Mouse (Mus musculus) thymus, postnatal 14 days (tissue): ENCODE measurements around the gene Zfp709.
A peak's percentile ranks its signal among the peaks of the same experiment; 100 is the strongest.
"Not testable (repeated sequence)": the region's sequence is repeated elsewhere in the genome, so short reads cannot be mapped to it uniquely, and the experiment has no call there.

Experiments used
- DNase-seq: peaks from one replicate; pipeline ENCODE4 v3.0.0; 2021

Gene Zfp709

DNA sequence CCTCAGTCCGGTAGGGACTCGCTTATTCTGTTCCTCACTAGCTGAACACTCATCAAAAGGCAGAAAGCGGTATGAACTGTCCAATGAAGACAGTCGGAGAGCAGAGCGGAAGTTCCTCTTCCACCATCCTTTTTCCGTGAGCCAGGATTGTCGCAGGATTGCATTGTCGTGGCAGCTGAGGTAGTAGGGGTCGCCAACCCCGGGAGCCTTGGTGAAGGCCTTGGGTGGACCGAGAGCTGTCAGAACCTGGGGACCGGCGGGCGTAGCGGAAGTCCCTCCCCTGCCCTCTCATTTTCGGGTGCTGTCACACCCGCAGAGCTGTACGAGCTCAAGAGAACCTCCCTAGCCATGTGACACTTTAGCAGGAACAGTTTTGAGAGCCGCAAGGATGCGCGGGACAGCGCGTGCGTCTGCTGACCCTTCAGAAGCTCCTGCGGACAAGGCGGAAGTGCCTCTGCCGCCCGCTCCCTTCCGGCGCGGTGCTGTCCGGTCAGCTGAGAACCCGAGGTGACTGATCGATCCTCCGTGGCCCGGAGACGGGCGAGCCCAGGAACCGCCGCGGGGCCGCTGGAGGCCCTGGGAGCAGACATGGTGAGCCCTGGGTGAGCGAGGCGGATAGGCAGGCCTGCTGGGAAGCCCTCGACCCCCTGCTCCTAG, at the start of gene Zfp709:
Gene Zfp709, plus strand, starts transcription at position 402 of the 657 bp plus-strand sequence.
- peak; percentile 61 for DNase-seq

DNA sequence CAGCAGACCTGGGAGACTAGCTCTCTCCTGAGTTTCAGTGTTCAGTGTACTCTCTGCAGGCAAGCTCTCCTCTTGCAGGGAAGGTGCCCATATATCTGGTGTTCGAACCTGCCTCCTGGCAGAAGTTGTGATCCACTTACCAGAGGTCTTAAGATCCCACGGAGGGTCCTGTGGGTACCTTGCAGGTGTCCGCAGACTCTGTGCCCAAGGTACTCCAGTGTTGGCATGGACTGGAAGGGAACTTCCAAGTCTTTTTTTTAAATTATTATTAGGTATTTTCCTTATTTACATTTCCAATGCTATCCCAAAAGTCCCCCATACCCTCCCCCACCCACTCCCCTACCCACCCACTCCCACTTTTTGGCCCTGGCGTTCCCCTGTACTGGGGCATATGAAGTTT, 43.6 kb upstream of the Zfp709 start:
- not testable (repeated sequence) for DNase-seq

DNA sequence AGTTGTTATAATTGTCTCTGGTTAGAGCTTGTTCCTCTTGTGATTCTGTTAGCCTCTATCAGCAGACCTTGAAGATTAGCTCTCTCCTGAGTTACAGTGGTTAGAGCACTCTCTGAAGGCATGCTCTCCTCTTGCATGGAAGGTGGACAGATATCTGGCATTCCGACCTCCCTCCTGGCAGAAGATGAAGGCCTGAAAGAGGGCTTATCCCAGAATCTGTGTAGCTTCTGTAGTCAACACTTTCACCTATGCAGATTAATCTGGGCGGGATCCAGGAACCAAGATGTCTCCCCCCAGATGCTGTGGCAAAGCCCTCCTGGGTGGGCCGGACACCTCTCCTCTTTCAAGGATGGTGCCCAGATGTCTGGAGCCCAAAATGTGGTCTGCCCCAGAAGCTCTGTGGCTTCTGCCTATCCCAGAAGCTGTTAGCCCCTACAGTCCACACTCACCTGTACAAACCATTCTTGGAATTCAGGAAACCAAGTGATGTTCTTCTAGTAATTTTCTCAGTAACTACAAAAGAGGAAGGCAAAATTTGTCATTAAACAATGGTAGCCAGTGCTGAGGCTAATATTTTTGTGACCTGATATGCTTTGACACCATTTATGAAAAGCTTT, 40.5 kb upstream of the Zfp709 start:
- not testable (repeated sequence) for DNase-seq

DNA sequence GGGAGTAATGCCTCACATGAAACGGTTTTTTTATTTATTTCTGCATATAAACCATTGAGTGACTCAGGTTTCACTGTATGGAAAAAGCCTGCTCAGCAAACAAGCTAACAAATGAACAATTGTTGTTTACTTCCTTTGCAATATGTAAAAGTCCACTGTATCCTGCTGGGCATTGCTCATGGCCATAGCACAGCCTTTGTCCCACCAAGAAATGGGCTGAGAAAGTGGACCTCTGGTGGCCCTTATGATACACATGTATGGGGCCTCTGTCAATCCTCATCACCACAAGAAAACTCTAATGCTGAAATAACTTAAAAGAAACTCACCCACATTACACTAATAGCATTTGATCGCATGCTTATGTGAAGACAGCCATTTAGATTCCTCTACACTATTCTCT, 39.3 kb upstream of the Zfp709 start:
- not testable (repeated sequence) for DNase-seq

DNA sequence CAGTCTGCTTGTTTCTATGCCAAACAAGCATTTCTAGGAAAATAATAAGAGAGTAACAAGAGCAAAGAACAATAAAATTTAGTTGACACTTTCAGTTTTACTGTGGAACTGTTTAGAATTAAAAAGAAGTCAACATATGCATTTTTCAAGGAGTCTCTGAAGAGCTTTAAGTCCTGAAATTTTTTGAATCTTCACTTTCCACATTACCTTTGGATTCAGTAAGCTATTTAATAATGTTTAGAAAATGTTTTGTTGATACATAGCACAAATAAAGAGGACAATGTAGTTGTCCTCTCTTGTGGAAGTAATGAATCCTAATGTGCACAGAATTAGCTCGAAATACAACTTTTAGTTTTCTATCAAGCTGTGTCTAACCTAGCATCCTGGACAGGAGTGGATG, 37.4 kb upstream of the Zfp709 start:
- not testable (repeated sequence) for DNase-seq

DNA sequence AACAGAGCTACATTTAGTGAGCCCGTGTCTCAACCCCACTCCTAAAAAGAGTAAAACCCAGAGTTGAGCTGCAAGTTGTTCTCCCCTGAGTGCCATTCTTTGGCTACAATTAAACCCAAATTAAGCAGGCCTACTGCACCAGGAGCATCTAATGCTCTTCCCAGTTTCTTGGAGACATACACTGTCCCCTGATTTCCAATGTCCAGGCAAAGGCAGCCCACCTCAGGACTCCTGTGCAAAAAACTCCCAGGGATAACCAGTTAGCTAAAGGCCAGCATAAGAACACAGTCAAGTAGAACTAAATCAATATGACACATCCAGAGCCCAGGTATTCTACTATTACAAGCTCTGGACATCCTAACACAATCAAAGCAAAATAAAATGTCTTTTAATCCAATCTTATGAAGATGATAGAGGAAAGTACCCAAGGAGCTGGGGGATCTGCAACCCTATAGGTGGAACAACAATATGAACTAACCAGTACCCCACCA, 35.8 kb upstream of the Zfp709 start:
- DNase-seq: not testable (repeated sequence)

DNA sequence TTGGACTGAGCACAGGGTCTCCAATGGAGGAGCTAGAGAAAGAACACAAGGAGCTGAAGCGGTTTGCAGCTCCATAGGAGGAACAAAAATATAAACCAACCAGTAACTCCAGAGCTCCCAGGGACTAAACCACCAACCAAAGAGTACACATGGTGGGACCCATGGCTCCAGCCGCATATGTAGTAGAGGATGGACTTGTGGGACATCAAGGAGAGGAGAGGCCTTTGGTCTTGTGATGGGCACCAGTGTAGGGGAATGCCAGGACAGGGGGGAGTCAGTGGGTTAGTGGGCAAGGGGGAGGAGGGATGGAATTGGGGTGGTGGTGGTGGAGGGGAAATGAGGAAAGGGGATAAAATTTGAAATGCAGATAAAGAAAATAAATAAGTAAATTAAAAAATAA, 35.1 kb upstream of the Zfp709 start:
- DNase-seq: not testable (repeated sequence)

DNA sequence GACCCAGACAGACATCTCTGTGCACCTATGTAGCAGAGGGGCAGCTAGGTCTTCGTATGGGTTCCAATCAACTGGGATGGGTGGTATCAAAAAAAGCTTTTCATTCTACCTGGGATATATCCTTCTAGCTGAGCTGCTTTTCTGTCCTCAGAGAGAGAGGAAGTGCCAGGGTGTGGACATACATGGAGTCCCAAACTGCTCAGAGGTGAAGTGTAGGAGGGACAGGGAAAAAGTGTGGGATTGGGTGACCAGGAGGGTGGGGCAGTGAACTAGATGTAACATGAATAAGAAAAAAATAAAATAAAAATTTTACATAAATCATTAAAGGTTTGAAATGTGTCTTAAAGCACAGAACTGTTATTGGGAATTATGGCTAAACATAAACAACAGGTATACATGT, 30.8 kb upstream of the Zfp709 start:
- DNase-seq: not testable (repeated sequence)

DNA sequence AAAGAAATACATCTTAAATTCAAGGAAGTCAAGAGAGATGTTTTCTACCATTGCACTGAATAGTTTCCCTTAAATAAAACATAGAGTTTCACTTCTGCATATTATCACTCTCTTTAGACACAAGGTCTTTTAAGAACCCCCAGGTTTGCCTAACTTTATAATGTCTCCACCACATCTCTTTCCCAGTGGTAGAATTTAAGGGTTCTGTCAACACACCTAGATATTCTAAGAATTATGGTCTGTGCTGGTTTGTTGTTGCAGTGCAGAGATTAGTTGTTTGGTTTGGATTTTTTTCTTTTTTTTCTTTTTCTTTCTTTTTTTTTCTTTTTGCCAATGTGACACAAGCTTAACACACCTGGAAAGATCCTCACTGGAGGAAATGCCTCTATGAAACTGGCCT, 28.5 kb upstream of the Zfp709 start:
- DNase-seq: not testable (repeated sequence)

DNA sequence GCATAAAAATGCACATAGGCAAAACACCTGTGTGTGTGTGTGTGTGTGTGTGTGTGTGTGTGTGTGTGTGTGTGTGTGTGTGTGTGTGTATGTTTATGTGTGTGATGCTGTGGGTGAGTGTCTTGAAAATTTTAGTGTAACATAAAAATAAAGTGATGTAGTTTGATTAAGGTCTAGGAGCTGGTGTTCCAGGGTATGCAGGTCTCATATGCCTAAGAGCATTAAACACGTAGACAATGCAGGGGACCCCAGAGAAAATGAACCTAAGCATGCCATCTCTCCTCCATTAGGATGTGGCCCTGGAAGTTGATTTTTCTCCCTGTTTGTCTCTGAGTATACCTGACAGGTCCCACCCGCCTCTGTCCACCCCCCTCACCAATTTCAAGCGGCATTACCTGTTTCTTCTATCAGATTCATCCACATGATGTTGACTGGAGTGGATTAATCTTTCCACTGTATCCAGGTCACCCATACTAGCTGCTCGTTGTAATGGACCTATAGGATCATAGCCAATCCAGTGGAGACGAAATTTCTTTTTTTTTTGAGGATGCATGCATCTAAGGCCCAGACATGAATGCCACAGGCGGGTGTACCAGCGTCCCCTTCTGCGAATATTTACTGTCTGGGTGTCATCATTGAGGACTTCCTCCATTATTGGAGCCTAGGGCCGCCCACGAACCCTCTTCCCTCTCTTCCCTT, 25.0 kb upstream of the Zfp709 start:
- not testable (repeated sequence) for DNase-seq

DNA sequence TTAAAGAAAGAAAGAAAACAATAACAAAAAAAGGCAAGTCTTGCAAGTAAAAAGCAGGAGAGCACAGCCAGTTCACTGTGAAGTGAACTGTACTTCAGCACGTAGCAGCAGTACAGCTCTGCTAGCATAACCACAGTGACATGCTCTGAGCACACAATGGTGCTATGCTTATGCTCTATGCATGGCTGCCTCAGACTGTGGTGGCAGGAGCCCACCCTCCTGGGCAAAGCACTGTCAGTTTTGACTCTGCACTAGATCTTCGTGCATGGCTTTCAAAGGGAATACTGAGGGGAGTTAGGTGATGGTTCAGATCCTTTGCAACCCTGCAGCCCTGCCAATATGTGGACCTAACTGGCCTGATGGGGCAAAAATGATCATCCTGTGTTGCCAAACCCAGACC, 24.5 kb upstream of the Zfp709 start:
- not testable (repeated sequence) for DNase-seq

DNA sequence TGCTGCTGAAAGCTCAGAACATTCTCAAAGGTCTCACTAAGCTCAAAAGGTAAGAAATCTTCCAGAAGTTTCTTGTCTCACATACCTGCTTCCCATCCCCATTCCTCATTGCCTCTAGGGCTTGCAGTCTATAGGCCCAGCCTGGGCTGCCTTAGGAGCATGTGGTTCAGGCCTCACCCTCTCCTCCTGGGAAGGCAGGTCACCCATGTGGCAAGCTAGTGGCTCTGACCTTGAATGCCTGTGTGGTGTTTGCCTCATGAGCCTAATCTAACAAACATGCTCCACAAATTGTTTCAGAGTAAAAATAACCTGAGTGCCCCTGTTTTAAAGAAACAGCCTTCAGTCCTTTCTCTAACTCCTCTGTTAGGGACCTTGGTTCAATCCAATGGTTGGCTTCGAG, 20.3 kb upstream of the Zfp709 start:
- DNase-seq: not testable (repeated sequence)

DNA sequence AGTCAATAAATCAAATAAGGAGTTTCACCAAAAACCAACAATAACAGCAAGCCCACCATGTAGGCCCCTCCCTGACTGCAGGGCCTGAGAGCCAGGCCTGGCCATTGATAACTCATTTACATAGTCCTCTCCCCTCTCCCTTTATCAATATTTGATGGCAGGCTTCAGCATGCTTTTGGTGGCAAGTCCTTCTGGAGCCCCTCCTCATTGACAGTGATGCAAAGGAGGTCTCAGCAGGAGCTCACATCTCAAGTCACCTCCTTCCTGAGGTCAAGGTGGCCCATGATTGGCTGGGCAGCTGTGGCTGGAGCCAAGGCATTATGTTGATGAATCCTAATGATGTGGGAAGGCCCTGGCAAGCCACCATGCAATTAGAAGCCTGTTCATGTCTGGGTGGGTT, 19.8 kb upstream of the Zfp709 start:
- not testable (repeated sequence) for DNase-seq

DNA sequence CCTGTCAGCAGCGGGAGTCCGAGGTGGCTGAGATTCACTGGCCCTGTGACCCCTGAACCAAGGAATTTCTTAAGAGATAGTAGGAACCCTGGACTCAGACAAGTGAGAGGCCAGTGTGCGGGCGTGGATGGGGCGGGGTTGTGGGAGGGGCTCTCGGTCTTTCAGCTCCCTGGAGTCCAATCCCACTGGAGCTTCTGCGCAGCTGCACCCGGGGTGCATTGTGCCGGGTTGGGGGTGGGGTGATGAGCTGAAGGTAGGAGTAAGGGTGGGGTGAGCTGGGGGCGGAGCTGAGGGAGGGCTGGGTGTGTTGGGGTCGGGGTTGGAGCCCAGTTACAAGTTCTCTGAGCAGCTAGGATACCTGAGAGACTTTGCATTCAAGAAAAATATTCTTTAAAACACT, 18.8 kb downstream of the Zfp709 start:
- not testable (repeated sequence) for DNase-seq

DNA sequence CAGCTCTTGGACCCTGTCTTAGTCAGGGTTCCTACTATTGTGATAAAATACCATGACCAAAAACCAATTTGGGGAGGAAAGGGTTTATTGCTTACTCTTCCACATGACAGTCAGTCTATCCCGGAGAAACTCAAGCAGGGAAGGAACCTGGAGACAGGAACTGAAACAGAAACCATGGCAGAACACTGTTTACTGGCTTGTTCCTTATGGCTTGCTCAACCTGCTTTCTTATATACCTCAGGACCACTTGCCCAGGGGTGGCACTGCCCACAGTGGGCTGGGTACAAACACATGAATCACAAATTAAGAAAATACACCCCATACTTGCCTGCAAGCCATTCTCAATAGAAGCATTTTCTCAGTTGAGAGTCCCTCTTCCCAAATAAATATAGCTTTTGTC, 21.3 kb downstream of the Zfp709 start:
- not testable (repeated sequence) for DNase-seq

DNA sequence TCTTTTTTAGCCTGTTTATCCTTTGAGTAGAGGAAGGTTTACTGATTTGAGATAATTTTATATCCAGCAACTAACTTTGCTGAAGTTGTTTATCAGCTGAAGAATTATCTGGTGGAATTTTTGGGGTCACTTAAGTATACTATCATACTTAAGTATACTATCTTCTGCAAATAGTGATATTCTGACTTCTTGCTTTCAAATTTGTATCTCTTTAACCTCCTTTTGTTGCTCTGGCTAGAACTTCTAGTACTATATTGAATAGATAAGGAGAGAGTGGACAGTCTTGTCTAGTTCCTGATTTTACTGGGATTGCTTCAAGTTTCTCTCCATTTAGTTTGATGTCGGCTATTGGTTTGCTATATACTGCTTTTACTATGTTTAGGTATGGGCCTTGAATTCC, 25.0 kb downstream of the Zfp709 start:
- DNase-seq: no peak

DNA sequence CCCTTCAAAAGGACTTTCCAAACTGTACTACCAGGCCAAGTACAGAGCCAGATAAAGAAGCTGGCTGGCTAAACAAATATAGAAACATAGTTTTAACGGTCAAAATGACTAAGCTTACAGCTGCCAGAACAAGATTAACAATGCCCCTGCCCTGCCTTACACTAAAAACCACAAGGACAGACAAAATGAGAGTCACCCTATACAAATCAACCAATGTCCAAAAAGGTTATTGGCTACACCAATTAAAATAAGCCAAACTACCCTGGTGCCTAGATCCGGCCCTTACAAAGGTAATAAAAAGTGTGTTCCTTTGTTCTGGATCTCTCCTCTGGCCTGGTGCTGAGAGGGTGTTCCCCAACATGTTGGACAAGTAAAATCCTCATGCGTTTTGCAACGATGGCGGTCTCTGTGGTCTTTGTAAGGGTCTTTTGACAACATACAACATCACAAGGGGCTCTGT, 26.0 kb downstream of the Zfp709 start:
- no peak for DNase-seq

DNA sequence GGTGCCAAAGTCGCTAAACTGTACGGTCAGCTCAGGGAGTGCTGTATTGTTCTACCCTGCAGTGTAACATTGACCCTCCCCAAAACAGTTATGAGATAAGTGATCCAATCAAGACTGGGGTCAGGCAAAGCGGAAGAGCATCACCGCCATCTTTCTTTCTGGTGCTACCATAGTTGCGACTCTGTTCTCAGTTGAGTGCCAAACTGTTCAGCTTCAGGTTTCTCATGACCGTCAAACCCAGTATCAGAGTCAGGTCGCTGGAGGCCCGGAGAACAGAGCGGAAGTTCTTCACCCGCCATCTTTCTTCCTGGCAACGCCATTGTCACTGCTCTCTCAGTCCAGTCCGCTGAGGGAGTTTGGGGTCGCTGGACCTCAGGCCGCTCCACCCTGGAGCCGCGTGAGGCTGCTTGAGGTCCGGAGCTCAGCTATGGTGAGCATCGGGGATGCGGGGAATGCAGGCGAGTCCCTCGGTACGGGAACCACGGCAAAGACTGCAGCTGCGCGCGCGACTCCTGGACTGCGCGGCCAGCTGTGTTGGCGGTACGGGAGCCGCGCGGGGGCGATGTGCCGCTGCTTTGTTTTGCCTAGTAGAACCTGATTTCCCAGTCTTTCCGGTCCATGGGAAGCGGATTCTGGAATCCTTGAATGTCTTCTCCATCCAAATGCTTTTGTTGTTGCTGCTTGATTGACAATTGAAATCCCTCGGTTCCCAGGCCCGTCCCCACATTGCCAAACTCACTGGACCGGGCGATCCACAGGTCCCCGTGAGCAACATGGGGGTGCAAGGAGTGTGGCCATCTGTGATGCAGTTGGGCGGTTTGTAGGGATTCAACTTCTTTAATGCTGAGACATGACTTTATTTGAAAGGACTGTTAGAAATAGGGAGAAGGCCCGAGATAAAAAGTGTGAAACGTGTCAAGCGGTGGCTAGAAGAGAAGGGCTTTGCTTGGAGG, 26.8 kb downstream of the Zfp709 start, which contains the start of the genes Zfp882 and Zfp617:
Gene Zfp882, plus strand, starts transcription at position 300 of the 953 bp plus-strand sequence.
Gene Zfp617, plus strand, starts transcription at position 327 of the 953 bp plus-strand sequence.
- DNase-seq: peak; percentile 88

DNA sequence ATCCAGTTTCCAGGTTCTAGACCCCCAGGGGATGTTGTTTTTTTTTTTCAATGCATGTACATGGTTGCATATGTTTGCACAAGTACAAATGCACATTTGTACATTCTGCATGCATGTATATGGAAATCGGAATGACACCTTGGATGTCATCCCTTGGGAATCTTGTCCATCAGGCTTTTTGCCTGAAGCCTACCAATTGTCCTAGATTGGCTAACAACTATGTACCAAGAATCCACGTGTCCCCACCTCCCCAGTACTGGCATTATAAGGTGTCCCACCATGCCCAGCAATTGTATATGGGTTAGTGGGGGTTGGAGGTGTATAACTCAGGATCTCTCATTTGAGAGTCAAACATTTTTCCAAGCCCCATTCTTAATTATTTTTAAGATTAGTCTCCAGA, 30.5 kb downstream of the Zfp709 start:
- DNase-seq: no peak

DNA sequence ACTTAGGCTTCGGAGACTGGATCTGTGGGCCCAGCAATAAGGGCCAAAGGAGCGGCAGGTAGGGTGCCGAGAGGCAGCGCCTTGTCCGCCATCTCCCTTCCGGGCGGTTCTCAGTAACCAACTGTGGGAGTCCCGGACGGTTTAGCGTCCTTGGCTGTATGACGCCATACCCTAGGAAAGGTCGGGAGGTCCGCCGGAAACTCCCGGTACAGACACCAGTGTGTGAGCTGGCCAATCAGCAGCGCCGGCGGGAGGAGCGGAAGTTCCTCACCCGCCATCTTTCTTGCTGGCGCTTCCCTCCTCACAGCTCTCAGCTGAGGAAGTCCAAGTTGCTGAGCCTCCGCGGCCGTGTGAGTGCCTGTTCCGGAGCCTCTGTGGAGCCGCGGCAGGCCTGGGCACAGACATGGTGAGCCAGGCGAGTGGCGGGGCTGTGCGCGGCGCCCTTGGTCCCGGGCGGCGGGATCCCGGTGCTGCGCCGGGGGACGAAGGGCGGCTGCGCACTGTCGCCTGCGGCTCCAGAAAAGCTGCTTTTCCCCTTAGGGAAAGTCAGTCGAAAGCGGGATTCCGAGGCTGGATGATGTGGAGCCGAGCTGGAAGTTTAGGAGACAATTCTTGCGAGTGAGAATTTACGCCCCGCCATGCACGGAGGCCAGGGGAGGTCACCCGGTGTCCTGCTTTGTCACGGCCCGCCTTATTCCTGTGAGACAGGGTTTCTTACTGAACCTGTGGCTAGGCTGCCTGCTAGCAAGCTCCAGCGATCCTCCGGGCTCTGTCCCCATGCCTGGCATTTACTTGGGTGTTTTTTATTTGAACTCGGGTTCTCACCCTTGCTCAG, 41.0 kb downstream of the Zfp709 start:
- DNase-seq: peak; percentile 94

DNA sequence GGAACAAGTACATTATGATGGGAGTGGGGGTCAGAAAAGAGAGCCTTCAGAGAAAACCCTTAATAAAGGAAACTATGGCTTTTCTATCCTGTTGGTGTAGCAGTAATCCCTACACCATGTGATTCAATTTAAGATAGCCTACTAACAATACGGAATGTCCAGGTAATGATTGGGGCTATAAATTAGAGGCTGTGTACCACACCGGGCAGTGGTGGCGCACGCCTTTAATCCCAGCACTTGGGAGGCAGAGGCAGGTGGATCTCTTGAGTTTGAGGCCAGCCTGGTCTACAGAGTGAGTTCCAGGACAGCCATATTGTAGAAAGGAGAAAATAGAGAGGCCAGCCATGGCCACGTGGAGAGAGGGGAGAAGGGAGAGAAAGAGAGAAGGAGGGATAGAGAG, 44.0 kb downstream of the Zfp709 start:
- DNase-seq: no peak
